Mouse (Mus musculus): ENCODE data around the gene Sh3bgrl2. TPM values are rescaled to one million over a fixed set of nuclear protein-coding genes. Genes with fewer than 3 reads are reported as not detected.

The Sh3bgrl2 gene
- polyA plus RNA-seq (2012; rRNA removed), result 25.2 and 29.5 TPM in 2 replicates

DNA sequence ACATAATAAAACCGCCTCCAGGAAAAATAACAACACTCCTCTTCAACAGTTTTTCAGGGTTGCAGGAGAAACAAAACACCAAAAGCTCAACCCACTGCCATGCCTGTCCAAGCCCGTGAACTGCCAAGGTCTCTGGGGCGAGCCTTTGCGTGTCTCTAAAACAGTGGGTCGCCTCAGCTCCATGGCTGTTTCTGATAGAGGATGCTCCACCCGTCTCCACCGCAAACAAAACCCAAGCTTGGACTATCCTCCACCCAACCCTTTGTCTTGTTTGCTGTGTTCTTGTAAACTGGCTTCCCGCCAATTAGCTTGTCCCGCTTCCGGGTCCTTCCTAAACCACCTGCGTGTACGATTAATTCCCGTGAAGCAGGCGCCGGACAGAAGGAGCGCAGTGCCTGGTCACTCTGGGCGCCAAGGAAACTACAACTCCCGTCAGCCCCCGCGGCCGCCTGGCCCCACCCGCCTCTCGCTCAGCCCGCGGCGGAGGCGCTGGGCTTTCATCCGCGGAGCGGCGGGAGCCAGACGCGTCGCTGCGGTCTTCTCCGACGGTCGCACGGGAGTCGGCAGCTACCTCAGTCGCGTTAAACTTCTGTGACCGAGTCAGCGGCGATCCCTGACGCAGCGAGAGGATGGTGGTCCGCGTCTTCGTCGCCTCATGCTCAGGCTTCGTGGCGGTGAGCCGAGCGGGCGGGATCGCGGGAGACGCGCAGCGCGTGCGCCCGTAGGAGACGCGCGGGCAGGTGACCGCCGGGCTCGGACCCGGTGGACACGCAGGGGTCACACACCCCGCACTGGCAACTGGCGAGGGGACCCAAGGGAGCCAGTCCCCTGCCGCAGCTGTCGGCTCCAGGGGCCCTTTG, at the start of gene Sh3bgrl2:
Gene Sh3bgrl2, plus strand, starts transcription at position 498 of the 860 bp plus-strand sequence.

Other genes starting within 250 kb of the Sh3bgrl2 start
- gene Lca5, start 107.2 kb upstream of the Sh3bgrl2 start, polyA plus RNA-seq (2012; rRNA removed), result 0.35 and 0.42 TPM in 2 replicates

Measured in colon, adult 2 months (tissue).